9 mouse cellular contexts compared by ENCODE assay signal in the genomic region with DNA sequence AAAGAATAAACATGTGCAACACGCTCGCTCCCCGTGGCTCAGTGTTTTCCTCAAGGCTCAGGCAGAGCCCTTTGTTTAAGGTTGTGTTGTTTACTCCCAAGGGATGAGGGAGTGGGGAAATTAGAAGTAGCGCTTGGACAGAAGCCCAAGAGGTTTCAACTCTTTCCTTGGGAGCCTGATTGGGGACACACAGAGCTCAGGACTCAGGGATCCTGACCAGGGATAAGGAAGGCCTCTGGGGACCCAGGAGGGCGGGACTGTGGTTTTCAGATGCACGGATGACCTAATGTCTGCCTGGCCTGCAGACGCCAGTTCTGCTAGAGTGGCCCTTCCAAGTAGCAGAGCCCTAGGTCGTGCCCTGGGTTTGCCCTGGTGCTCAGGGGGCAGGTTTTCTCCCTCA. TPM values are rescaled to one million over a fixed set of nuclear protein-coding genes. Genes with fewer than 3 reads are reported as not detected.
DNase-seq lines count a peak whose midpoint lies in the region; ATAC-seq and TF ChIP-seq lines count a peak whose summit lies in the region.
"Had no signal": no experiment of that assay in that cellular context is flagged by ENCODE, and none has a peak within 500 bp of the region (broad histone marks: within the 10 kb centered on the region; RNA-seq: fewer than 3 reads in every experiment).

No protein-coding gene starts in this region.

- in situ Hi-C loops in ES-E14 (cut with MboI; ENCODE audit: low sequenced_read_pairs in 2 of 2, unreplicated experiment in 2 of 2): no loop called here

- no peaks in the 10 kb centered on the region for H3K27me3 ChIP-seq in heart, embryonic 15.5 days
- no peaks in the 10 kb centered on the region for H3K27me3 ChIP-seq in lung, embryonic 16.5 days (ENCODE audit: control insufficient read depth, insufficient read depth, low read depth, low read length)

- peaks cover 0 to 11% of the 10 kb centered on the region in 2 experiments; a peak in 3 of 4 replicates for H3K4me1 ChIP-seq in ES-E14 (ENCODE audit: control insufficient read depth in 2 of 2, insufficient read depth in 2 of 2, low read length in 2 of 2, poor library complexity in 1 of 2)
- peaks cover 4% of the 10 kb centered on the region for H3K4me1 ChIP-seq in heart, embryonic 15.5 days (replicated peaks)
- peaks cover 3% of the 10 kb centered on the region; the same call in 1 of the 2 replicates for H3K4me1 ChIP-seq in lung, embryonic 16.5 days (replicated peaks; ENCODE audit: control insufficient read depth, insufficient read depth, low read length)

- no peak for ATAC-seq in heart, embryonic 15.5 days (replicated peaks; ENCODE audit: insufficient number of reproducible peaks, insufficient read depth, low FRiP score, low read depth)
- ATAC-seq in lung, embryonic 16.5 days (ENCODE audit: low read depth): peak; percentile 85
- no peak for ATAC-seq in megakaryocyte-erythroid progenitor cell, adult 5-6 weeks (replicated peaks; ENCODE audit: low FRiP score, low TSS enrichment, poor library complexity, severe bottlenecking)
- ATAC-seq: inflammation-experienced regulatory T-cells, adult 6 months had no signal

- H3K27ac ChIP-seq in ES-E14 (ENCODE audit: insufficient read depth, low read depth, low read length, poor library complexity, severe bottlenecking): peak overlapping the region; percentile 10; the same call in 1 of the 2 replicates
- 0 out of 2 replicates have a peak overlapping the region, but pooled peaks have one; percentile 11 for H3K27ac ChIP-seq in heart, embryonic 15.5 days
- H3K27ac ChIP-seq in lung, embryonic 16.5 days (ENCODE audit: low read length): 0 out of 2 replicates have a peak overlapping the region, but pooled peaks have one; percentile 29

- no peak for DNase-seq in ES-E14 (ENCODE audit: low read depth, low spot score)
- peak; percentile 67 for DNase-seq in adrenal gland, adult 8-10 months
- no peak for DNase-seq in cerebellum, postnatal 4 days (ENCODE audit: low spot score in 2 of 2)
- DNase-seq in spleen, adult 18-20 months: no peak
- DNase-seq: retina, postnatal 1 day had no signal

- peak overlapping the region; percentile 6; the same call in 1 of the 2 replicates for H3K9ac ChIP-seq in ES-E14 (ENCODE audit: insufficient read depth, low read depth, low read length, poor library complexity, severe bottlenecking)
- no peak overlapping the region for H3K9ac ChIP-seq in heart, embryonic 15.5 days
- no peak overlapping the region for H3K9ac ChIP-seq in lung, embryonic 16.5 days (ENCODE audit: low read length)

- no peaks in the 10 kb centered on the region for H3K9me3 ChIP-seq in ES-E14 (ENCODE audit: control insufficient read depth, insufficient read depth, low read depth, low read length)
- no peaks in the 10 kb centered on the region for H3K9me3 ChIP-seq in heart, embryonic 15.5 days (replicated peaks)
- no peaks in the 10 kb centered on the region for H3K9me3 ChIP-seq in lung, embryonic 16.5 days (ENCODE audit: control insufficient read depth, low read length)

- 45% methylated on average over 8 of the region's 8 CpGs for WGBS in heart, embryonic 15.5 days
- WGBS in lung, embryonic 16.5 days: 39% methylated on average over 8 of the region's 8 CpGs

- H3K36me3 ChIP-seq in ES-E14 (ENCODE audit: control insufficient read depth, insufficient read depth, low read length, poor library complexity, severe bottlenecking): no peaks in the 10 kb centered on the region
- no peaks in the 10 kb centered on the region for H3K36me3 ChIP-seq in heart, embryonic 15.5 days
- H3K36me3 ChIP-seq in lung, embryonic 16.5 days (ENCODE audit: control insufficient read depth, insufficient read depth, low read length): no peaks in the 10 kb centered on the region

- H3K4me3 ChIP-seq in ES-E14 (ENCODE audit: insufficient read depth in 1 of 2, low read depth in 1 of 2, low read length in 2 of 2, poor library complexity in 1 of 2, severe bottlenecking in 1 of 2): no peak overlapping the region
- H3K4me3 ChIP-seq in heart, embryonic 15.5 days: no peak overlapping the region
- no peak overlapping the region for H3K4me3 ChIP-seq in lung, embryonic 16.5 days (ENCODE audit: low read length)

- no peak overlapping the region for H3K4me2 ChIP-seq in heart, embryonic 15.5 days
- H3K4me2 ChIP-seq in lung, embryonic 16.5 days (ENCODE audit: low read depth, low read length): no peak overlapping the region

TF ChIP-seq in ES-E14, 5 proteins besides CTCF, POLR2A, EP300 and RAD21:
- no peak for TF ChIP-seq MAFK (IDR thresholded peaks at IDR 0.05; ENCODE audit: insufficient read depth, low read depth, low read length)
- TF ChIP-seq ZNF384 (IDR thresholded peaks at IDR 0.05; ENCODE audit: low read depth, low read length): no peak
- TF ChIP-seq HCFC1 (IDR thresholded peaks at IDR 0.05; ENCODE audit: borderline replicate concordance, insufficient read depth, low read length): no peak
- TF ChIP-seq ZC3H11A (IDR thresholded peaks at IDR 0.05; ENCODE audit: borderline replicate concordance, low read depth, low read length): no peak
- no peak for TF ChIP-seq CHD2 (IDR thresholded peaks at IDR 0.05; ENCODE audit: low read depth, low read length)
TF ChIP-seq in ES-E14: peak in this region for 0.

RNA-seq across cellular contexts. Expression of a gene that starts 24.0 kb away (rescaled TPM):
- 56.7 and 61.4 TPM in 2 replicates for total RNA-seq in ES-E14 (2012; rRNA removed)
- total RNA-seq in adrenal gland, adult 8-10 months (2022): 100 to 1,000 TPM in 2 of 4 experiments, 10 to 100 TPM in 2; 75.9 to 139 (median 108) TPM
- polyA plus RNA-seq in heart, embryonic 15.5 days (2015; fragmentation: Nextera tagmentation; extraction: Ambion mirVana): 77.6 and 88.1 TPM in 2 replicates
- polyA plus RNA-seq in lung, embryonic 16.5 days (2015; fragmentation: Nextera tagmentation; extraction: Ambion mirVana): 52.4 and 56.2 TPM in 2 replicates
- 12.9 and 14.3 TPM in 2 replicates for total RNA-seq in megakaryocyte-erythroid progenitor cell, adult 5-6 weeks (2014; fragmentation: Nextera tagmentation)
- 7.8 and 12.8 TPM in 2 replicates for total RNA-seq in megakaryocyte-erythroid progenitor cell, adult 5-6 weeks (2017)

RNA-seq across cellular contexts. Expression of a gene that starts 31.9 kb away (rescaled TPM):
- 48.5 and 58.3 TPM in 2 replicates for total RNA-seq in ES-E14 (2012; rRNA removed)
- 10 to 100 TPM; 10.5 to 14.5 (median 10.8) TPM for total RNA-seq in adrenal gland, adult 8-10 months (2022)
- 12.0 and 17.9 TPM in 2 replicates for polyA plus RNA-seq in heart, embryonic 15.5 days (2015; fragmentation: Nextera tagmentation; extraction: Ambion mirVana)
- polyA plus RNA-seq in lung, embryonic 16.5 days (2015; fragmentation: Nextera tagmentation; extraction: Ambion mirVana): 24.5 and 25.0 TPM in 2 replicates
- total RNA-seq in megakaryocyte-erythroid progenitor cell, adult 5-6 weeks (2014; fragmentation: Nextera tagmentation): 58.2 and 61.3 TPM in 2 replicates
- total RNA-seq in megakaryocyte-erythroid progenitor cell, adult 5-6 weeks (2017): 46.7 and 58.8 TPM in 2 replicates

RNA-seq across cellular contexts. Expression of a gene that starts 57.9 kb away (rescaled TPM):
- not detected in 2 replicates for total RNA-seq in ES-E14 (2012; rRNA removed)
- not detected for total RNA-seq in adrenal gland, adult 8-10 months (2022)
- polyA plus RNA-seq in heart, embryonic 15.5 days (2015; fragmentation: Nextera tagmentation; extraction: Ambion mirVana): 2.0 and 3.7 TPM in 2 replicates
- 0.90 and 4.4 TPM in 2 replicates for polyA plus RNA-seq in lung, embryonic 16.5 days (2015; fragmentation: Nextera tagmentation; extraction: Ambion mirVana)
- 306 TPM in 1 of 2 replicates, not detected in the other for total RNA-seq in megakaryocyte-erythroid progenitor cell, adult 5-6 weeks (2014; fragmentation: Nextera tagmentation)
- 9.3 and 29.3 TPM in 2 replicates for total RNA-seq in megakaryocyte-erythroid progenitor cell, adult 5-6 weeks (2017)
